Mouse (Mus musculus) limb, embryonic 12.5 days (tissue): ENCODE results near the gene Hoxa7. TPM values are rescaled to one million over a fixed set of nuclear protein-coding genes. Genes with fewer than 3 reads are reported as not detected.

Source experiments
- microRNA counts: library from miRNA; unstranded; fragments of <30 nt; microRNA quantifications from one replicate; lab custom pipeline; 2017
- microRNA-seq: library from miRNA; unstranded; fragments of <30 nt; microRNA quantifications from one replicate; pipeline ENCODE4, GENCODE M21; 2017
- polyA plus RNA-seq: library from polyadenylated mRNA; unstranded; fragments of >200 nt; fragmentation: Nextera tagmentation; extraction: Ambion mirVana; gene quantifications from 2 replicates; pipeline ENCODE4 v1.2.1, GENCODE M21; 2016

Hoxa7 gene
- polyA plus RNA-seq, 1 experiment from 2014 or later = 11.7 TPM

MicroRNA genes within 50 kb of the gene (microRNA counts, 519-probe panel; counts per million panel counts)
- 8,534 counts per million, percentile 94 among the panel's probes with 10 or more counts for microRNA mmu-miR-196b (lab: Ali Mortazavi, UCI)

Small RNA genes within 50 kb of the gene (microRNA-seq; reads per million reads assigned to microRNA genes)
- 98,320 reads per million, percentile 100 among the genes with 10 or more reads in this experiment for gene Mir196b

Other genes with a start within 250 kb of the Hoxa7 start
- 14.4 and 14.6 TPM in 2 replicates for gene Skap2, start 209.3 kb downstream of the Hoxa7 start, polyA plus RNA-seq
- gene Hoxa1, start 63.5 kb downstream of the Hoxa7 start, polyA plus RNA-seq = 0.58 and 0.70 TPM in 2 replicates
- 1.8 and 2.0 TPM in 2 replicates for gene Hoxa2, start 57.0 kb downstream of the Hoxa7 start, polyA plus RNA-seq
- 0.91 and 0.98 TPM in 2 replicates for gene 5730596B20Rik, start 44.4 kb downstream of the Hoxa7 start, polyA plus RNA-seq
- 0.35 and 0.90 TPM in 2 replicates for gene Hoxa4, start 30.1 kb downstream of the Hoxa7 start, polyA plus RNA-seq
- gene Hoxa5, start 17.3 kb downstream of the Hoxa7 start, polyA plus RNA-seq = 8.2 and 9.2 TPM in 2 replicates
- 3.1 and 4.1 TPM in 2 replicates for gene Hoxa6, start 13.1 kb downstream of the Hoxa7 start, polyA plus RNA-seq
- gene Hoxa3, start 8.5 kb downstream of the Hoxa7 start, polyA plus RNA-seq = 7.7 and 7.9 TPM in 2 replicates
- 2.1 TPM in 1 of 2 replicates, not detected in the other for gene Gm28308, start 8.5 kb downstream of the Hoxa7 start, polyA plus RNA-seq
- gene Hoxa9, start 9.2 kb upstream of the Hoxa7 start, polyA plus RNA-seq = 74.7 and 77.4 TPM in 2 replicates
- gene Hoxa10, start 19.0 kb upstream of the Hoxa7 start, polyA plus RNA-seq = 272 and 294 TPM in 2 replicates
- gene Hoxa11, start 24.0 kb upstream of the Hoxa7 start, polyA plus RNA-seq = 88.2 and 96.8 TPM in 2 replicates
- 33.1 and 34.1 TPM in 2 replicates for gene Hoxa13, start 39.0 kb upstream of the Hoxa7 start, polyA plus RNA-seq
- gene Evx1, start 91.6 kb upstream of the Hoxa7 start, polyA plus RNA-seq = 4.8 and 5.2 TPM in 2 replicates